Mouse (Mus musculus) bone marrow, adult 2 months (tissue): ENCODE measurements at regions not wholly inside any gene's neighbourhood (a gene's known extent, or its start where the extent isn't known, plus 50 kb on each side); places are given as distances from the start of the nearest gene placed in this dataset.

Source experiments
- H3K27ac ChIP-seq: fragments of 200-500 bp; 2 replicates; pipeline ENCODE4 v1.5.1; 2012; ENCODE audit warnings: low read depth, mild to moderate bottlenecking, control low read depth, inconsistent platforms, low read length; ENCODE audit not compliant: control insufficient read depth, poor library complexity, insufficient read depth
- H3K4me1 ChIP-seq: fragments of 200-500 bp; 2 replicates; pipeline ENCODE4 v1.6.1; 2011; ENCODE audit warnings: low read length; ENCODE audit not compliant: control insufficient read depth, insufficient read depth
- H3K4me3 ChIP-seq: fragments of 200-500 bp; replicated peaks from 2 replicates; pipeline ENCODE3; 2011; ENCODE audit warnings: mild to moderate bottlenecking, low read depth, low read length, control low read depth; ENCODE audit not compliant: control insufficient read depth
- CTCF ChIP-seq: fragments of 200-500 bp; IDR thresholded peaks from 2 replicates; pipeline ENCODE4 v1.5.1; 2011; ENCODE audit warnings: low read length, control low read depth; ENCODE audit not compliant: control insufficient read depth, insufficient read depth
- POLR2A ChIP-seq: fragments of 200-500 bp; IDR thresholded peaks from 2 replicates; pipeline ENCODE4 v1.6.1; 2011; ENCODE audit warnings: low read depth, mild to moderate bottlenecking, control low read depth, low read length, borderline replicate concordance; ENCODE audit not compliant: control insufficient read depth
- WGBS: fragments of 180-500 bp; shearing (Covaris S2); methylation state at CpG from one replicate; pipeline ENCODE4 v1.1.7; 2018; 5-methylcytosine and 5-hydroxymethylcytosine counted together

DNA sequence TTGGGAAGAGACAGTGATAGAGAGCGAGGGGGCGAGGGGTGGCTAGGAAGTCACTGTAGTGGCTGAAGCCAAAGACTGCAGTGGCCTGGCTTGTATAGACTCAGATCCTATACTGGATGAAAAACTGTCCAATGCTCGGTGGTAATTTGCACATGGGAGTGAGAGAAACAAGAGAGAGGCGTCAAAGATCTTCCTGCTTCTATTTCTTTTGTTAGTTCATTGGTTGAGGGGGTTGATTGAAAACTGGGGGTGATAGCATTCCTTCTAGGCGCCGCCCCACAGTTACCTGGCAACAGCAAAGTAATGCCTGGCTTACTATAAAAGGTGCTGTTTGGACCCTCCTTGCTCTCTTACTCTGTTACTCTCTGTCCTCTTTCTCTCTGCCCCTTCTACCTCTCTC, 465.3 kb upstream of the Smim15 start:
- 84% methylated on average over 6 of the region's 6 CpGs for WGBS
- H3K27ac ChIP-seq: no peak overlapping the region
- no peaks in the 10 kb centered on the region; the same call in 1 of the 2 replicates for H3K4me1 ChIP-seq
- no peak overlapping the region for H3K4me3 ChIP-seq
- TF ChIP-seq CTCF: no peak
- TF ChIP-seq POLR2A: no peak

- TF ChIP-seq CTCF: no peak
- TF ChIP-seq POLR2A: no peak
- H3K27ac ChIP-seq: no peak overlapping the region
- H3K4me3 ChIP-seq: no peak overlapping the region
- WGBS: 55% methylated on average over 8 of the region's 8 CpGs
- H3K4me1 ChIP-seq: no peaks in the 10 kb centered on the region; the same call in 1 of the 2 replicates
Measured at GRCm38 (mm10) chr13:107577809-107578208, 466.4 kb upstream of the Smim15 start.

DNA sequence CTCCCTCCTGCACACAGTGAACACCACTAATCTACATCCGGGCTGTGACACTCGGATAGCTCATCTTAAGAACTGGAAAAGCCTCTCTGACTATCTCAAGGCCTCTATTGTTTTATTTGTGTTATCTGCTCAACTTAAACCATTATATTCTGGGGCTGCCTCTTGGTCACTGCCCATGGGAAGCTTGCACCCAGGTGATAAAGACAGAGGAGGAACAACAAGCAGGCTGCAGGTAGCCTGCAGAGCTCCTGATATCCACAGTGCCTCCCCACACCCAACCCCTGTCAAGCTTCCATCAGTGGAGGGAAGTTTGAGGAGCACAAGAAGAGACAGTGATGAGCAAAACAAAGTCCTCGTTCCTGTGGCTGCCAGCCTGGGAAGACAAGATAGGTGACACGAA, 467.0 kb upstream of the Smim15 start:
- H3K27ac ChIP-seq: no peak overlapping the region
- H3K4me3 ChIP-seq: no peak overlapping the region
- no peaks in the 10 kb centered on the region; the same call in 1 of the 2 replicates for H3K4me1 ChIP-seq
- WGBS: 53% methylated on average over 4 of the region's 4 CpGs
- no peak for TF ChIP-seq POLR2A
- TF ChIP-seq CTCF: no peak

- TF ChIP-seq POLR2A (no peak), CTCF (no peak)
- 86% methylated on average over 5 of the region's 5 CpGs for WGBS
- no peak overlapping the region for H3K27ac ChIP-seq
- no peaks in the 10 kb centered on the region; the same call in 1 of the 2 replicates for H3K4me1 ChIP-seq
- no peak overlapping the region for H3K4me3 ChIP-seq
Measured at GRCm38 (mm10) chr13:107576701-107577100, 467.5 kb upstream of the Smim15 start.

DNA sequence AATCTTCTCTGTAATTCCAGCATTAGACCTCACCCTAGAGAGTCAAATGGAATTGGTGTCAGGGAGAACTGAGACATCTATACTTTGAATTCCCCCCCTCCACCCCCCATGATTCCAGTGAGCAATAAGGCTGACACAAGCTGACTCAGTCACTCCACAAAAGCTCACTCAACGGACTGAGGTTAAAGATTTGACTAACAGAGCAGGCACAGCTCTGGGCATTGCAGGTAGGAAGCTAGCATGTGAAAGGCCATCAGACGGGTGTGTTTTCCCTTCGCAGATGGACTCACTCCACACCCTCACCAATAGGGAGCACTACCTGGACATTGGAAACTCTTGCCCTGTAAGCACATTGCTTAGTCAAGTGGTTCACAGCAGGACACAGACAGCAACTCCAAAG, 469.2 kb upstream of the Smim15 start:
- TF ChIP-seq CTCF: no peak
- TF ChIP-seq POLR2A: no peak
- Histone ChIP-seq H3K27ac (no peak overlapping the region), H3K4me3 (no peak overlapping the region), H3K4me1 (no peaks in the 10 kb centered on the region; the same call in 1 of the 2 replicates)
- 88% methylated on average over 3 of the region's 3 CpGs for WGBS

DNA sequence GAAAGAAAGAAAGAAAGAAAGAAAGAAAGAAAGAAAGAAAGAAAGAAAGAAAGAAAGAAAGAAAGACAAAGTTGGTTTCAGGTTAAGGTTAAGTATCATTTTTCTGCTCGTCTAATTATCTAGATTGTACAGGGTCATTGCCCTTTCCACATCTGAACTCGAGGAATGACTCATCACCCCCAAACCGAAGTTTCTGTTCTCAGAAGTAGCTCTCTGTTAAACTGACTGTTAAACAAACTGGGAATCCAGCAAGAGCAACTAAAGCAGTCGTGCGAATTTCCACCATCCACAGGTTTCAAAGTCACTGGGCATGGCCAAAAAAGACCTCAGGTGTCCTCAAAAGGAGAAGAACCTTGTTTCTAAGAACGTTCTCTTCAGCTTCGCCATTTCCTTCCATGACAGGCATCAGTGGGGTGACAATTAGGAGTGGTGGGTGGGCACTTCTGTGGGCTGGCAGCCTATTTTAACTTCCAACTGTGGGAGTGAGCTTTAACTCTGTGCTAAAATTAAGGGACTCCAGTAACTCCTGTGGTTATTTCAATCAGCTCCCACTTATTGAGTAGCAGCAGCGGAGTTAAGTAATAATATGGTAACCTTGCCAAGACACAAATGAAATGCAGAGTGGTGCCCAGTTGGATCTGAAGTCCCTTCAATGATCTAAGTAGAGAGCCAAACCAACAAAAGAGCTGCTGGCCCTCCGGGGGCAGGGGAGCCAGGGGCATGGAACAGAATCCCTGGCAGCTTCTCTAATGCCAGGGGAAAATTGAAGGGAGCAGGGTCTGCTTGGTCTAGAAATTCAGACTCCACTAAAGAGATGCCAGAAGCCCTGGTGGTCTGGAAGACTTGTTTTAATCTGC, 470.5 kb upstream of the Smim15 start:
- H3K4me1 ChIP-seq: no peaks in the 10 kb centered on the region; the same call in 1 of the 2 replicates
- TF ChIP-seq POLR2A (no peak), CTCF (no peak)
- H3K27ac ChIP-seq: no peak overlapping the region
- H3K4me3 ChIP-seq: no peak overlapping the region
- WGBS: 38% methylated on average over 9 of the region's 9 CpGs

DNA sequence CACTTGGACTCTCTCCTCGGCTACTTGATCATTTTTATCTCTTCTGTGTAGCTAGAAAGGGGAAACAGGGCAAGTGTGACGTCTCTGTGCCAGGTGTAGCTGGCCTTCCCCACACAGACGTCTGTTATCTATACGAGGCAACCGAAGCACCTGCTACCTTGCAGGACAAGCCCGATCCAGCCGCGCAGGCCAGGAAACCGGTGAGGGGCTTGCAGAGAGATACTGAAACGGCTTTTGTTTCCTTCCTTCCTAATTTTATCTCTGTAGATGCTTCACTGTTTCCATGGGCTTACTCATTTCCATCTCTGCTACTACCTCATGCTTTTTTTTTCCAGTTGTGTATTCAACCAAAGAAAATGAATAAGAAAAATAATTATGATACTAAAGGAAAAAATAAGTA, 472.7 kb upstream of the Smim15 start:
- no peak for TF ChIP-seq POLR2A
- no peak for TF ChIP-seq CTCF

DNA sequence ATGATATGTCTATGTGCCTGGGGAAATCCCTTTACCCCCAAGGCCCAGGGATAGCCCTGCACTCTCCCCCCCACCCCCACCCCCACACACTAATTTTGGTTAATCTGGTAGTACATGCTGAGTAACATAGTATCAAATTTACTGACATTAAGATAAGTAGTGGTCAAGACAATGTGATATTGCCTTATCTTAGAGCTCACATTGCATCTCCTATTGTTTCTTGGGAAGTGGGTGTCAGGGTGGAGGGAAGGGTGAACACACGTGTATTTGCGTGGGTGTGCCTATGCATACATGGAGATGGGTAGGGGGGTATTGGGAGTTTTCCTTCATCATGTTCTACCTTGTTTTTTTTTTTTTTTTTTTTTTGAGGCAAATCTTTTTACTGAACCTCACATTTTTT, 474.8 kb upstream of the Smim15 start:
- Histone ChIP-seq H3K4me3 (no peak overlapping the region), H3K27ac (no peak overlapping the region), H3K4me1 (no peaks in the 10 kb centered on the region; the same call in 1 of the 2 replicates)
- TF ChIP-seq POLR2A (no peak), CTCF (no peak)
- 45% methylated on average over 2 of the region's 2 CpGs for WGBS

More for the DNA sequence above, 472.7 kb upstream of the Smim15 start:
- Histone ChIP-seq H3K4me3 (no peak overlapping the region), H3K27ac (no peak overlapping the region), H3K4me1 (no peaks in the 10 kb centered on the region; the same call in 1 of the 2 replicates)
- 5% methylated on average over 10 of the region's 10 CpGs for WGBS
